Mouse (Mus musculus) MEL-GATA-1-ER (cell line): ENCODE data around the gene Kif1c.
A peak's percentile ranks its signal among the peaks of the same experiment; 100 is the strongest.

ENCODE experiments used
- DNase-seq: peaks from one replicate; pipeline ENCODE4 v3.0.0-alpha.2; 2012; ENCODE audit warnings: low read depth; ENCODE audit errors: extremely low read depth

Kif1c gene

DNA sequence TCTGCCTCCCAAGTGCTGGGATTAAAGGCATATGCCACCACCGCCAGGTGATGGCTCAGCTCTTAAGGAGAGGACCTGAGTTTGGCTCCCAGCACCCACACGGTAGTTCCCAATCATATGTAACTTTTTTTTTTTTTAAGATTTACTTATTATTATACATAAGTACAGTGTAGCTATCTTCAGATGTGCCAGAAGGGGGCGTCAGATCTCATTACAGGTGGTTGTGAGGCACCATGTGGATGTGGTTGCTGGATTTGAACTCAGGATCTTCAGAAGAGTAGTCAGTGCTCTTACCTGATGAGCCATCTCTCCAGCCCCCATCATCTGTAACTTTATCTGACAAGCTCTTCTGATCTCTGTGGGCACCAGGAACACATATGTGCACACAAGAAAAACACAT, 3.0 kb upstream of the Kif1c start:
- DNase-seq = no peak

DNA sequence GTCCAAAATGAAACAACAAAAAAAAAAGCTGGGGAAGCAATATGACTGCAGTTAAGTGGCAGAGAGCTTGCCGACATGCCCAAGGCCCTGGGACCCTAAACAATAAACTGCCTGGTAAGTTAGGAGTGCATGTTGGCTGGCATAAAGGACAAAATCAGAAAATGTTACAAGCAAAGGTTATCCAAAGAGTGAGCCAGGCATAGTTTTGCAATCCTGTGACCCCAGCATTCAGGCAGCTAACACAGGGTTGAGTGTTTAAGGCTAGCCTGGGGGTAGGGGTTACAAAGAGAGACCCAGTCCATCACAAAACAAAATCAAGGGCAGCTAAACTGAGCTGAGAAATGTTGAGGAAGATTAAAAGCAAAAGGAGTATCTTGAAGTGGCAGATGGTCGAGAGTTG, 1.3 kb upstream of the Kif1c start:
- DNase-seq = no peak

DNA sequence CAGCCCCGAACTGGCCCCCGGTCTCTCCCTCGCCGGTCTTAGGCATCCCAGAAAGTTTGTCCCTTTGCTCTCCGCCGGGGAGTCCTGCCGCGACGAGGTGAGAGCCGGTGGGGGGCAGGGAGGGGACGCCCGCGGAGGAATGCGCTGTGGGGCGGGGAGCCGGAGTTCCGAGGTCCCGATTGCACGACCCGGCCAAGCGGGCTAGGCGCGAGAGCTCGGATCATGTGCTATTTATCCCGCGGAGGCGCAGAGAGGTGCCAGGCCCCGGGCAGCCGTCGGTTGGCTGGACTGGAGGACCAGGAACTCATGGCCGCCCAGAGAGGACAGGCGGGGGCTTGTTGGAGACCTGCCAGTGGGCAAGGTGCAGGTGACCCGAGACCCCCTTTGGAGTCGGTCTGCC, 265 bp downstream of the Kif1c start:
- DNase-seq = no peak

DNA sequence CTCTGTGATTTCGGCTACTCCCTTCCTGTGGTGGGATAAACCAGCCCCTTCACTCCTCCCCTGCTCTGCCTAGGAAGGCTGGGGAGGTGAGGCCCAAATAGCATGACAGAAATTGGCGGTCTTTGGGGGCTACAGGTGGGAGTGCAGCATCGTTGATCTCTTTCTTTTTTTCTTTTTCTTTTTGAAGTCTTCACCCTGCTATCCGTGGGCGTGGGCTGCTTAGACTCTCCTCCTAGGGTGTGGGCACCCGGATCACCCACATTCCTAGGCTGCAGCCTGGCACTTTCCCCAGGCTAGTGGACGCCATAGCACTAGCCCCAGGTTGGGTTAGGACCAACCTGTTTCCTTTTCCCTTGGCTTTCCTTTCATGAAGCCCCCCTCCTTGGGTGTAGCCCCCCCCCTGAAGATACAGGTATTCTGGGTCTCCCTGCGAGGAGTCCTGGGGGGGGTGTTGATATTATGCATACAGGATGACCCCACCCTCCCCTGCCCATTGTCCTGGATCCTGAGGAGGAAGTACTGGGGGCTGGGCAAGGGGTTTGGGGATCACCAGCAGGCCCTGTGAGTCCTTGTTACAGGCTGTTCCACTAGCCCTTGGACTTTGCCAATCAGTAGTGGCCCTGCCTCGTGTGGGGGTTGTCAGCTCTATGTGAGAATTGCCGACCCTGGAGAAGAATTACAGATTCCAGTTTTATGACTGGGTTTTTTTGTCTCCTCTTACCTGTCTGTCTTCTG, 1.0 kb downstream of the Kif1c start:
- DNase-seq = no peak

DNA sequence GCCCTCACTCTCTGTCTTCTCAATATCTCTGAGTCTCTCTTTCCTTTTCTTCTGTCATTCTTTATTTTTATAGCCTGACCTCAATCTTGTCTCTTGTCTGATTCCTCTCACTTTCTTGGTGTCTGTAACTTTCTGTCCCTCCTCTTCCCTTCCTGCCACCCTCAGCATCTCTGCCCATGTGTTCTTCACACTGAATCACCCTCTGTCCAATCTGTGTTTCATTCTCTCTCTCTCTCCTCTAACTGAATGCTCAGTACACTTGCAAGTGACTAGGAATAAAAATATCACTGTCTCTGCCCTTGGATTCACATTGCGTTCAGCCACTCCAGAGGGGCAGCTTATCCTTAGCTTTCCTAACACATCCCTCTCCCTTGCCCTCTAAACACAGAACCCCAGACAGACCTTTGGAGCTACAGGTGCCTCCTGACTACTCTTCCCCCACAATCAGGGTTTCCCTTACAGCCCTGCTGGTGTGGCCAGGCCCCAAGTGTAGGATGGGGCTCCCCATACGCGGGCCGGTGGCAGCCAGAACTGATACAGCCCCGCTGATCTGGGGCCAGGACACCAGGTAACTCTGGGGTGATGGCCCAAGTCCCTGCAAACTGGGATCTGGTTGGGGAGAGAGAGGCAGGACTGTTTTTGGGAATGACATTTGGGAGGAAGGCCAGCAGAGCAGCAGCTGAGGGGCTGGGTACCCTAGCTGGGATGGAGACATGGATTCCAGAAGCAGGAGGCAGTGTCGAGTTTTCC, 1.8 kb downstream of the Kif1c start:
- no peak for DNase-seq

DNA sequence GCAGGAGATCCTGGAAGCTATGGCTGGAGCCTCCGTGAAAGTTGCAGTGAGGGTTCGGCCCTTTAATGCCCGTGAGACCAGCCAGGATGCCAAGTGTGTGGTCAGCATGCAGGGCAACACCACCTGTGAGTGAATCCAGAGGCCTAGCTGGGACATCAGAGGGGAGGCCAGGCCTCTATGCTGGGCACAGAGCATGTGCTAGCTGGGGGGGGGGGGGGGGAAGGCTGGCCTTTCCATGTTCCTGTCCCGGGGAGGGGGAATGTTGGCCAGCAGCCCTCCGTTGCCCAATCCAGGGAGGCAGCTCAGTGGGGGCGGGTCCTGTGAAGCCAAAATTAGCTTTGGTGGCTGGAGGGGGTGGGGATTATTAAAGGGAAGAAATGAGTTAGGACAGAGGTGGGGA, 2.4 kb downstream of the Kif1c start:
- DNase-seq = no peak

DNA sequence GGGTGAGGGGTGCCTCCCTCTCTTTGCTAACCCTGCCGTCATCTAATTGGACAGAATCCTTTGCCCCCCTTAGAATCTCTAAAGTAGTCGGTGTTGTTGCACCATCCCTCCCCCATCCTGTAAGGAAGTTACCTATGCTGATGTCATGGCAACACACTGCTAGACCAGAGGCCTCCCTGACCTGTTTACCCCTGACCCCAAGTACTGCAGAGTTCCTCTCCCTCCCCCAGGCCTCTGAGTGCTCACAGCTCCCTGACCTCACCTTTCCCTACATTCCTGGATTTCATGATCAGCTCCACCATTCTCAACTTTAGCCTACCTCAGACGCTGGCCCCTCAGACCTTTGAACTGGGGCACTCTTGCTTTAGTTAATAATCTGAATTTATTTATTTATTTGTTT, 5.8 kb downstream of the Kif1c start:
- no peak for DNase-seq

DNA sequence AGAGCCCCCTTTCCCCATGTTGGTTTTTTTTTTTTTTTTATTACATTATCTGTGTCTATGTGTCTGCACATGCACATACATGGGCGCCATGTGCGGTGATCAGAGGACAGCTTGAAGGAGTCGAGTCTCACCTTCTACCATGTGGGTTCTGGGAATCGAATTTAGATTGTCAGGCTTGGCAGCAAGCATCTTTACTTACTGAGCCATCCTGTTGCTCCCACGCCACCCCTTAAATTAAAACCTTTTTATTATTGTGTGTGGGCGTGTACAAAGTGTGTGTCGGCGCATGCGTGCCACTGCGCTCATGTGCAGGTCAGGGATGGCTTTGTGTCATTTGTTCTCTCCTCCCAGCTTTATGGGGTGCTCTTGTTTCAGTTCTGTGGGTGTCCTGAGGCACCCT, 10.7 kb downstream of the Kif1c start:
- DNase-seq = no peak

DNA sequence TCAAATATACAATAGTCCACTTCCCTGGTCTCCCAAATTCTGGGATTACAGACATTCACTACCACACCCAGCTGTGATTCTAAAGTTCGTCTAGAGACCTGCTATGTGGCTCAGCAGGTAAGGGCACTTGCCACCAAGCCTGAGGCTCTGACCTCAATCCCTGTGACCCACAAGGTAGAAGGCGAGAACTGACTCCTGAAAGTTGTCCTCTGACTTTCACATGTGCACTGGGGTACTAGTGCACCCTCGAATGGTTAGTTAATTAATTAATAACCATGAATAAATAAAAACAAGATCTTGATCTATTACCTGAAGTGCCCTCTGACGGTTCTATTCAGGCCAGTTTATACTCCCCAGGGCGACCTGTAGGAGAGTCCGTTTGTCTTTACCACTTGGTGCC, 12.9 kb downstream of the Kif1c start:
- DNase-seq = no peak

DNA sequence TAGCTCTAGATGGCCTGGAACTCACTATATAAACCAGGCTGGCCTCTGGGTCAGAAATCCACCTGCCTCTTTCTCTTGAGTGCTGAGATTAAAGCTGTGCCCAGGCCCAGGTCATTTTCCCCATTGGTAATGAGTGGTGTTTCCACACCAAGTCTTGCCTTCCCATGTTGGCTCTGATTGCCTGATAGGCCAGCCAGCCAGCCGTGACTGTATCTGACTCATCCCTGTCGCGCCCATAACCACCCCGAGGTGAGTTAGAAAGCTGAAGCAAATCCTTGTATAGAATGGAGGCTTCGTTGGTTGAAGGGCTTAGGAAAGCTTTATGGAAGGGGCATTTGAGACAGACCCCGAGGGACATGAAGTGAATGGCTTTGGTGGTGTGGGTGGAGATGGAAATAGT, 15.5 kb downstream of the Kif1c start:
- DNase-seq = no peak

DNA sequence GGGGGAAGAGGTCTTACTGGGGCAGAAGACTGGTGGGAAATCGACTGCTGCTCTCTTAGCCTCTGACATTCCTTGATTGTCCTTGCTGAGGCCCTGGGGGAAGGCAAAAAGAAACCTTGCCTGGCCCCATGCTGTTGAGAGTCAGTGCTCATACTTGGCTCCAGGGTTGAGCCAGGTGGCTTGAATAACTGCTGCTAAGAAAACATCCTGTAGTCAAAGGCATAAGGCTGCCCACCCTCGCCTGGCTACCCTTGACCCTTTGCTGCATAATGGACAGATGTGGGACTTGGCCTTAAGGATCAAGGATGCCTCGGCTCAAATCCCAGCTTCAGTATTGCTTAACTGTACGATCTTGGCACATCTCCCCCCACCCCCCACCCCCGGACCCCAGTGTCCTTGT, 18.1 kb downstream of the Kif1c start:
- DNase-seq = no peak

DNA sequence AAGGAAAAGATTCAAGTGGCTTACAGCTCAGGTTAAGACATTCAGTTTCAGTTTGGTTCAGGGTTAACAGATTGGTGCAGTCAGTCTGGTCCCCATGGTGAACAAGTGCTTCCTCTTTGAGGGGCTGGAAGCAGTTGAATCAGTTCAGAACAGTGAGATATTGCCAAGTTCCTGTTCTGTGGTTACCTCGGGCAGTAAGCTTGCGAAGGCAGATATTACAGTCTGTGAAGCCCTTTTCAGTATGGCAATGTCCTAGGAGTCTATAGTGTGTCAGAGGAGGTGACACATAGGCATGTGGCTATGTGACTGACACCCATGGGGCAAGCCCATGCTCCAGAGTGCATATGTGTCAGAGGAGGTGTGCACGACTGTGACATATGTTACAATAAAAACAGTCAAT, 20.2 kb downstream of the Kif1c start:
- DNase-seq = peak; percentile 80

DNA sequence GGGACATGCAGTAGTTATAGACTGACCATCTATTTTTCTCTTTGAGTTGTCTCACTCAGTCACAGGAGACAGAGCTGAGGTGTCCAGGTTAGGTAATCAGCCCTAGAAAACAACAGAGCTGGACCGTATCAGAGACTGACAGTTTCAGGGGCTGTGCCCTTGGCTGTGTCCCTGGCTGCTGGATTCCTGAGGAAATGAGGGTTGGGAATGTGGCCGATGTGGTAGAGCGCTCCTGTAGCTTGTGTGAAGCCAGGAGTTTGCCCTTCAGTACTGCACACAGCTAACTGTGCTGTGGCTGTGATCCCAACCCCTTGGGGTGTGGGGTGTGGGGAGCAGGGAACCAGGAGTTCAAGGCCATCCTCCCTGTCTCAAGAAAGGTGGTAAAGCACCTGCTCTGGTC, 20.7 kb downstream of the Kif1c start:
- DNase-seq = no peak

DNA sequence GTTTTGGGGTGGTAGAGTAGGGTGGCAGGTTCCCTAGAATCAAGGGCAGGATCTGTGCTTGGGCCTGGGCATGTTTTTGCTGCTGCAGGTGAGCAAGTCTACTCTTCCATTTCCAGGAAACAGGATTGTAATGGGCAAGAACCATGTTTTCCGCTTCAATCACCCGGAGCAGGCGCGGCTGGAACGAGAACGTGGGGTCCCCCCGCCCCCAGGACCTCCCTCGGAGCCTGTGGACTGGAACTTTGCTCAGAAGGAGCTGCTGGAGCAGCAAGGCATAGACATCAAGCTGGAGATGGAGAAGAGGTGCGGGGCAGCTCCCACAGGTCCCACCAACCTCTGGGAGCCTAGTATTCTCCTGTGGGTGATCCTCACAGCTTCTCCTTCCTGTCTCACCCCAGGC, 24.4 kb downstream of the Kif1c start:
- DNase-seq = no peak

DNA sequence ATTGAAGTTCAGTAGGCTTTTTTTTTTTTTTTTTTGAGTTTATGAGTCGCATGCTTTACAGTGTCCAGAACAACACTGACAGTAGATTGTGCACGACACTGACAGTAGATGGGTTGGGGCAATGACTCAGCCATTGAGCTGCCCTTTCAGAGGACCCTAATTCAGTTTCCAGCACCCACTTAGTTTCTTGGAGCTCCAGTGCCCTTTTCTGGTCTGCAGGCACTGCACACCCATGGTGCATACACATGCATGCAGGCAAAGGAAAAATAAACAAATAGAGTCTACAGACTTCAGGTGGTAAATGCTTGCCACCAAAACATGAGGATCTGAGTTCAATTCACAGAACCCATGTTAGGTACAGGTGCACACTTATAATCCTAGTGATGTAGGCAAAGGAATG, 26.2 kb downstream of the Kif1c start:
- DNase-seq = no peak

DNA sequence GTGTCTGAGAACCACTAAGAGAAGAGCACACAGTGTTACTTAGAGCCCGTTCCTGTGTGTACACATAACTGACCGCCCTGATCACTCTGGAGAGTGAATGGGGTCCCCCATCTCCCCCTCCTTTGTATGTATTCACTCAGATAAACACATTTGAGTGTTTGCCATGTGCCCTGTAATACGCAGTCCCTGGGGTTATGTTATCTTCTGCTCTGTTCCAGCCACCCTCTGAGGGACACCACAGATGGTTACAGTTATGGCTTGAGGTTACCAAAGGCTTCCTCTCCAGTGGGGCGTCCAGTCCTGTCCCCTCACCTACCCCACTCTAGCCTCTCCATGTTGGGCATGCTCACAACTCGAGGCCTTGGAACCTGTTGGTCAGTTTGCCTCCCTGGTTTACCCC, 27.0 kb downstream of the Kif1c start:
- DNase-seq = no peak

DNA sequence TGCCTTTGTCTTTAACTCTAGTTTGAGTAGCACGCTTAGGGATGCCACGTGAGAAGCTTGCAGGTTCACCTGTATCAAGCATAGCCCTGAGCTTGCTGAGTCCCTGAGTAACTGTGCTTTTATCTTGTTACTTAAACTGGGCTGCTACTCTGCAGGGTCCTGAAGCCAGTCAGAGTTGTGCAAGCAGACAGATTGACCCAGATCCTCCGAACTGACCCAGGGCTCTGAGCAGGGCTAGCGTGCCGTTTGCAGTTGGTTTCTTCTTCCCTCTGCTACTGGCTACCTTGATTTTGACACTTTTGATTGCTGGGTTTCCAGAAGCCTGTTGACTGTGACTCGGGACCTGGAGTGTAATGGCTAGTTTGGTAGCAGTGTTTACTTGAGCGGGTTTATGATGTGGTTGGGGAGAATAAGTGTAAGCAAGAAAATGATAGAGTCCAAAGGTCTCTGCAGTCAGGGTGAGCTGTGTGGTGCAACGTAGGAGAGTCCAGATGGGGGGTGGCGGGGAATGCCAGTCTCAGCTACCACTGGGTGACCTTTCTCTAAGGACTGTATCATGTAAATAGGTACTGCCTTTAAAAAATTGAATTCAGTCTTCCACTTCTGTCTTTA, 30.2 kb downstream of the Kif1c start:
- DNase-seq = no peak

DNA sequence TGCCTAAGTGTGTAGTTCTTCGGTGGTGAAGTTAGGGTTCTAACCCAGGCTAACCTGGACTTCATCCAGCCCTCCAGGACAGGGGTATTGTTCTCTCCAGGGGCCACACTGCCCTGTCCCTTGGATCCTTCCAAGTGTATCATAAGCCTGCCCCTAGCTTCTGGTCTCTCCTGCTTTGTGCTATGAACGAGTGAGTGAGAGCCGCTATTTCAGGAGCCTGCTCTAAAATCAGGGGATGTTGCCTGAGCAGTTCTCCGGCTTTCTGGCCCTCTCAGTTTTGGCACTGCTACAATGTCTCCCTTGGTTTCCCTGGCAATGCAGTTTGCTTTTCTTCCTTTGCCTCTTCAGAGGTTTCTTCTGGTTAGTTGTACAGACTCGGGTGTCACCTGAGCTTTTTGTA, 30.8 kb downstream of the Kif1c start:
- DNase-seq = no peak

DNA sequence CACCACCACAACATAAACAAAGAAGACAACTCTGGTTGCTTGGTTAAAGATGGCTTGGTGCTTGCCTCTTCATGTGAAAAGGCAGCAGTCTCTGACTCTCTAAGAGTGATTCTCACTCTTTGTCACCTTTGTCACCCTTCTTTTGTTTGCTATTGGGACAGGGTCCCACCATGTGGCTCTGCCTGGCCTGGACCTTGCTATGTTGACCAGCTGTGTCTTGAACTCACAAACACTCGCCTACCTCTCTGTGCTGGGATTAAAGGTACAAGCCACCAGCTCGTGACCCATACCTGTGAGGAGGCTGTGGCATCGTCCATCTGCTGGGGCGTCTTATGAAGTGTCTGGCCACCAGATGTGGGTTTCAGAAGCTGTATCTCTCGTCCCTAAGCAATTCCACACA, 32.9 kb downstream of the Kif1c start:
- DNase-seq = no peak

DNA sequence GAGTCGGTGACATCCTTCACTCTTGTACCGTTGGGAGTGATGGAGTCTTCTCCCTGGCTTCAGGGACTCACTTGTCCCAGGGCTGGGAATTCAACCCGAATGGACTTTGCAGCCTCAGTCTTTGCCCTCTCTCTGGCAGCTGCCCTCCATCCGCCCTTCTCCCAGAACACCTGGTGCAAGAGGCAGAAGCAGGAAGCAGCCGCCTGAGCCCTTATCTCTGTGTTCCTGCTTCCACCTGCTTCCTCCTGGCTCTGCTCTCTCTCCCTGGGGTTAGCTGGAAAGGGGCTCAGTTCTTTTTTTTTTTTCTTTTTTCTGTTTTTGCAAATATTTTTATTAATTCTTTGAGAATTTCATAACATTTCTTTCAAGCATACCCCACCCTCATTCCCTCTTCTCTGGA, 37.4 kb downstream of the Kif1c start:
- peak; percentile 36 for DNase-seq

DNA sequence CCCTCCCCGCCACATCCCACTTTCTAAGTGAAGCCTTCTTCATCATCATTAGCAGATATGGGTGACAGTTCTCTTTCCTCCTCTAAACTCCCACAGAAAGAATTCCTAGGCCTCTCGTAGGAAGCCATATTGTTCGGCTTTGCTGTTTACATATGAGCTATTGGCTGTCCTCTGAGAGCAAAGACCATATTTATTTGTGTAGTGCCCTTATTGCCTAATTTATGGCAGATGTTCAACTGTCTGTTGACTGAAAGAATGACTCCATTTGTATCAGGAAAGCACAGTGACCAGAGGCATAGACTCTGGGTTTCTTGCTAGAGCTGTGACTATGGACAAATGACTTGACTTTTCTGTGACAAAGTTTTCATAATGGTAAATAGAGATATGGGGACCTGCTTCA, 41.3 kb downstream of the Kif1c start:
- no peak for DNase-seq

DNA sequence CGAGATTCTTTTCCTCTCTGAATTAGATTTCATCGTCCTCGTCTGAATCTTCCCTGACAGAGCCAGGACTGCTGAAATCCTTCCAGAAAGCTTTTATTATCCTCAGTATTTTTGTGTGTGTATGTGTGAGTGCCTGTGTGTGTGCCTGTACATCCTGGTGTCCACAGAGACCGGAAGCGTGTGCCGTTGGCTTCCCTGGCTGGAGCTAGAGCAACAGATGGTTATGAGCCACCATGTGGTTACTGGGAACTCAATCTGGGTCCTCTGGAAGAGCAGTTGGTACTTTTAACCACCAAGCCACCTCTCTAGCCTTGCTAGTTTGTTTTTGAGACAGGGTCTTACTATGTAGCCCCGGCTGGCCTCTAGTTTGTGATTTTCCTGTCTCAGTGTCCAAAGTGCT, 41.8 kb downstream of the Kif1c start:
- no peak for DNase-seq
